Mouse (Mus musculus) large intestine, adult 2 months (tissue): ENCODE data around the gene Nomo1. TPM values are rescaled to one million over a fixed set of nuclear protein-coding genes. Genes with fewer than 3 reads are reported as not detected.

ENCODE experiments used
- DNase-seq: peaks from one replicate; pipeline ENCODE4 v3.0.0-alpha.2; 2012; ENCODE audit warnings: low read depth, low spot score
- WGBS: fragments of 180-500 bp; shearing (Covaris S2); methylation state at CpG from one replicate; pipeline ENCODE4 v1.1.7; 2018; 5-methylcytosine and 5-hydroxymethylcytosine counted together
- polyA plus RNA-seq: library from polyadenylated mRNA; depleted of rRNA; stranded (reverse); fragments of >200 nt; gene quantifications from 2 replicates; pipeline ENCODE4 v1.2.3, GENCODE M21; 2012

The Nomo1 gene
- polyA plus RNA-seq, 1 experiment: 53.0 TPM

GRCm38 (mm10) chr7:46097319-46097783 is 63.9 kb downstream of the Nomo1 start:
- DNase-seq: no peak
- WGBS: 49% methylated on average over 4 of the region's 4 CpGs

GRCm38 (mm10) chr7:46098221-46098918 is 64.9 kb downstream of the Nomo1 start:
- DNase-seq: no peak
- 79% methylated on average over 19 of the region's 19 CpGs for WGBS

GRCm38 (mm10) chr7:46098919-46099286 is 65.4 kb downstream of the Nomo1 start:
- 96% methylated on average over 19 of the region's 19 CpGs for WGBS
- DNase-seq: no peak

- DNase-seq: no peak
- 79% methylated on average over 13 of the region's 13 CpGs for WGBS
Measured at GRCm38 (mm10) chr7:46099682-46100081, 66.2 kb downstream of the Nomo1 start.

GRCm38 (mm10) chr7:46100563-46100962 is 67.1 kb downstream of the Nomo1 start, which contains the start of gene Kcnj11:
Gene Kcnj11 (minus strand): TSS chr7:46100764.
- under 1% methylated on average over 31 of the region's 34 CpGs for WGBS
- no peak for DNase-seq

GRCm38 (mm10) chr7:46103075-46103591 is 69.6 kb downstream of the Nomo1 start:
- 79% methylated on average over 8 of the region's 8 CpGs for WGBS
- DNase-seq: no peak

GRCm38 (mm10) chr7:46103771-46104170 is 70.3 kb downstream of the Nomo1 start:
- WGBS: 75% methylated on average over 8 of the region's 8 CpGs

GRCm38 (mm10) chr7:46104256-46104915 is 70.9 kb downstream of the Nomo1 start:
- DNase-seq: no peak
- 73% methylated on average over 27 of the region's 27 CpGs for WGBS

More at GRCm38 (mm10) chr7:46103771-46104170, 70.3 kb downstream of the Nomo1 start:
- DNase-seq: no peak

- no peak for DNase-seq
- WGBS: 81% methylated on average over 7 of the region's 7 CpGs
Measured at GRCm38 (mm10) chr7:46105484-46105883, 72.0 kb downstream of the Nomo1 start.

- 67% methylated on average over 3 of the region's 3 CpGs for WGBS
Measured at GRCm38 (mm10) chr7:46110079-46110478, 76.6 kb downstream of the Nomo1 start.

GRCm38 (mm10) chr7:46111212-46111817 is 77.8 kb downstream of the Nomo1 start:
- DNase-seq: no peak
- WGBS: 76% methylated on average over 15 of the region's 15 CpGs

More at GRCm38 (mm10) chr7:46110079-46110478, 76.6 kb downstream of the Nomo1 start:
- no peak for DNase-seq

- 73% methylated on average over 6 of the region's 6 CpGs for WGBS
- DNase-seq: no peak
Measured at GRCm38 (mm10) chr7:46111938-46112337, 78.4 kb downstream of the Nomo1 start.

- WGBS: 36% methylated on average over 3 of the region's 3 CpGs
Measured at GRCm38 (mm10) chr7:46113435-46113834, 79.9 kb downstream of the Nomo1 start.

GRCm38 (mm10) chr7:46116118-46116581 is 82.7 kb downstream of the Nomo1 start:
- 58% methylated on average over 10 of the region's 10 CpGs for WGBS

More at GRCm38 (mm10) chr7:46113435-46113834, 79.9 kb downstream of the Nomo1 start:
- no peak for DNase-seq

GRCm38 (mm10) chr7:46117035-46117434 is 83.5 kb downstream of the Nomo1 start:
- WGBS: 95% methylated on average over 16 of the region's 16 CpGs
- DNase-seq: no peak

More at GRCm38 (mm10) chr7:46116118-46116581, 82.7 kb downstream of the Nomo1 start:
- DNase-seq: no peak

GRCm38 (mm10) chr7:46122964-46123363 is 89.5 kb downstream of the Nomo1 start:
- WGBS: 14% methylated on average over 4 of the region's 4 CpGs
- peak; percentile 40 for DNase-seq

GRCm38 (mm10) chr7:46124460-46124859 is 91.0 kb downstream of the Nomo1 start:
- 79% methylated on average over 6 of the region's 6 CpGs for WGBS
- DNase-seq: no peak

GRCm38 (mm10) chr7:46125340-46125739 is 91.8 kb downstream of the Nomo1 start:
- WGBS: 92% methylated on average over 11 of the region's 11 CpGs
- DNase-seq: no peak

- 63% methylated on average over 7 of the region's 7 CpGs for WGBS
- no peak for DNase-seq
Measured at GRCm38 (mm10) chr7:46128196-46128595, 94.7 kb downstream of the Nomo1 start.
